Mouse (Mus musculus): ENCODE results near the gene Garnl3.

Gene Garnl3

GRCm38 (mm10) chr2:33022846-33023245, 108.6 kb downstream of the Garnl3 start:
- no peak for DNase-seq (ENCODE audit: low read depth)

- DNase-seq (ENCODE audit: low read depth): peak; percentile 66
These were observed 113.4 kb downstream of the Garnl3 start for GRCm38 (mm10) chr2:33018026-33018425.

GRCm38 (mm10) chr2:33017191-33017590, 114.3 kb downstream of the Garnl3 start:
- DNase-seq (ENCODE audit: low read depth): peak; percentile 73

- DNase-seq (ENCODE audit: low read depth): no peak
These were observed 116.6 kb downstream of the Garnl3 start for GRCm38 (mm10) chr2:33014877-33015276.

- DNase-seq (ENCODE audit: low read depth): peak; percentile 41
These were observed 122.4 kb downstream of the Garnl3 start for GRCm38 (mm10) chr2:33009055-33009454.

- DNase-seq (ENCODE audit: low read depth): no peak
These were observed 126.4 kb downstream of the Garnl3 start for GRCm38 (mm10) chr2:33005041-33005440.

GRCm38 (mm10) chr2:33002144-33002543, 129.3 kb downstream of the Garnl3 start:
- no peak for DNase-seq (ENCODE audit: low read depth)

GRCm38 (mm10) chr2:32999752-33000151, 131.7 kb downstream of the Garnl3 start:
- DNase-seq (ENCODE audit: low read depth): no peak

- DNase-seq (ENCODE audit: low read depth): no peak
These were observed 133.7 kb downstream of the Garnl3 start for GRCm38 (mm10) chr2:32997792-32998191.

GRCm38 (mm10) chr2:32997081-32997480, 134.4 kb downstream of the Garnl3 start:
- no peak for DNase-seq (ENCODE audit: low read depth)

- DNase-seq (ENCODE audit: low read depth): peak; percentile 70
These were observed 139.3 kb downstream of the Garnl3 start for GRCm38 (mm10) chr2:32992130-32992529.

GRCm38 (mm10) chr2:32990167-32990832, 141.2 kb downstream of the Garnl3 start:
- DNase-seq (ENCODE audit: low read depth): peak; percentile 48

GRCm38 (mm10) chr2:32989376-32989775, 142.1 kb downstream of the Garnl3 start:
- peak; percentile 82 for DNase-seq (ENCODE audit: low read depth)

GRCm38 (mm10) chr2:32985844-32986243, 145.6 kb downstream of the Garnl3 start:
- no peak for DNase-seq (ENCODE audit: low read depth)

GRCm38 (mm10) chr2:32983617-32984016, 147.8 kb downstream of the Garnl3 start:
- DNase-seq (ENCODE audit: low read depth): no peak

GRCm38 (mm10) chr2:32982700-32983099, 148.8 kb downstream of the Garnl3 start:
- DNase-seq (ENCODE audit: low read depth): no peak

- DNase-seq (ENCODE audit: low read depth): peak; percentile 93
These were observed 149.7 kb downstream of the Garnl3 start, which contains the start of gene Slc2a8 for GRCm38 (mm10) chr2:32981725-32982271. TSS of gene Slc2a8 (minus strand) at chr2:32982083.

GRCm38 (mm10) chr2:32981281-32981680, 150.2 kb downstream of the Garnl3 start:
- DNase-seq (ENCODE audit: low read depth): no peak

- no peak for DNase-seq (ENCODE audit: low read depth)
These were observed 151.8 kb downstream of the Garnl3 start for GRCm38 (mm10) chr2:32979675-32980074.

GRCm38 (mm10) chr2:32978675-32979074, 152.8 kb downstream of the Garnl3 start:
- no peak for DNase-seq (ENCODE audit: low read depth)

- no peak for DNase-seq (ENCODE audit: low read depth)
These were observed 154.3 kb downstream of the Garnl3 start for GRCm38 (mm10) chr2:32977114-32977513.

- DNase-seq (ENCODE audit: low read depth): no peak
These were observed 157.2 kb downstream of the Garnl3 start for GRCm38 (mm10) chr2:32974216-32974615.

- DNase-seq (ENCODE audit: low read depth): no peak
These were observed 160.2 kb downstream of the Garnl3 start for GRCm38 (mm10) chr2:32971235-32971634.

GRCm38 (mm10) chr2:32969326-32969725, 162.1 kb downstream of the Garnl3 start:
- DNase-seq (ENCODE audit: low read depth): no peak

All from 416B (cell line).